Mouse (Mus musculus): ENCODE results near the gene Capza2. TPM values are rescaled to one million over a fixed set of nuclear protein-coding genes. Genes with fewer than 3 reads are reported as not detected.

Capza2 gene
- polyA plus RNA-seq (2017; shearing (Covaris generic)), result 256 TPM

DNA sequence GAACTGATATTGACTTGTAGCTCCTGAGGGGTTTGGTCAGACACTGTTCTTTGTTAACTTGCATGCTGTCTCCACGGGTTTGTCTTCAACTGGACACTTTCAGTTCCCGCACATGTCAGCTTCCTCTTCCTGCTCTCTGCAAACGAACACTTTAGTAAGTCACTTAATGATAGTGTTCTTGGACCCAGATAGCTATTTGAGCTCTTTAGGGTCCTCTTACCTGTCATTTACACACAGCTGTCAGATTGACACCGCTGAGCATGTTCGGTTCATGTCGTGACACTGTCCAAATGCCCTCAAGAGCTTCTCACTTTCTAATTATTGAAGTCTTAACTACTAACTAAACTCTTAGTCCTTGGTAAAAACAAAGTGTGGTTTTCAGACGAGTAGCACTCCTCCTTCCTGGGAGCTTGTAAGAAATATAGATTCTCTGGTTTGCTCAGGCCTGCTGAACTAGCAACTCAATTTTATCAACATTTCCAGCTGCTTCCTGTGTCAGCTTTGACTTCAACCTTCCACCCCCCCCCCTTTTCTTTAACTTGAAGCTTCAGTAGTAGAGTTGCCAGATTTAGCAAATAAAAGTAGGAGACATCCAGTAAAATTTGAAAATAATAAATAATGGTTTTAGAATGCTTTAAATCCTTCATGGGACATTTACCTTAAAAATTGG is at the start of gene Capza2:
Gene Capza2, plus strand, starts transcription at position 620 of the 670 bp plus-strand sequence.

GRCm38 (mm10) chr6:17692647-17693046 is 56.6 kb downstream of the Capza2 start, which contains the start of gene St7:
TSS of gene St7 (plus strand) at chr6:17692933.

Other genes starting within 250 kb of the Capza2 start
- gene Met, start 172.4 kb upstream of the Capza2 start, polyA plus RNA-seq (2017; shearing (Covaris generic)), result not detected
- gene St7, start 56.7 kb downstream of the Capza2 start, polyA plus RNA-seq (2017; shearing (Covaris generic)), result 14.1 TPM

Data from naive thymus-derived CD4-positive, alpha-beta T cell, adult 5 months (primary cell).